Mouse (Mus musculus): Measurements from ENCODE around the gene Abi3. TPM values are rescaled to one million over a fixed set of nuclear protein-coding genes. Genes with fewer than 3 reads are reported as not detected.

The Abi3 gene
- polyA plus RNA-seq, 2 experiments, result 2.3 to 4.9 TPM

DNA sequence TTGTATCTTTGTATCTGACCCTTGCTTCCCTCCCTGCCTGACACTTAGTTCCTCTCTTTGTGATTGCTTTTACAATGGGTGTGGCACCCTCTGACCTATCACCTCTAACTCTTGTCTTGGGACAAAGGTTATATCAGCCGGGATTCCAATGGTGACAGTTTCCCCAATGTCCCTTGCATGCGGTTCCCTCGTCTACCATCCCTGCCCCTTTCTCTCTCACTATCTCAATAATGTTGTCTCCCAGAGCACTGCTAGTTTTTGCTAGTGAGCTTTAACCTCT lies 15.2 kb downstream of the Abi3 start:
- WGBS (ENCODE audit: insufficient replicate concordance), result 9% methylated on average over 3 of the region's 3 CpGs
- Histone ChIP-seq H3K36me3 (replicated peaks; ENCODE audit: control insufficient read depth, insufficient read depth, low read depth) (no peaks in the 10 kb centered on the region), H3K4me3 (ENCODE audit: insufficient read depth in 1 of 2, low read depth in 2 of 2, low read length in 2 of 2) (peak overlapping the region; percentile 29 to 33; a peak in 3 of 4 replicates), H3K4me1 (replicated peaks; ENCODE audit: control insufficient read depth in 2 of 2, insufficient read depth in 2 of 2, low read length in 1 of 2) (peaks cover 17 to 48% of the 10 kb centered on the region in 2 experiments), H3K27ac (peak overlapping the region; percentile 53), H3K9ac (replicated peaks) (peak overlapping the region; percentile 96), H3K9me3 (ENCODE audit: control insufficient read depth, low read length) (no peaks in the 10 kb centered on the region), H3K27me3 (ENCODE audit: control insufficient read depth, insufficient read depth, low read length) (peaks cover 44% of the 10 kb centered on the region), H3K4me2 (ENCODE audit: low read depth) (peak overlapping the region; percentile 61)
- DNase-seq (ENCODE audit: low read depth in 3 of 3, low spot score in 3 of 3), result no peak
- no peak for ATAC-seq (ENCODE audit: insufficient read depth)
- TF ChIP-seq CTCF (IDR thresholded peaks at IDR 0.05; ENCODE audit: low read depth) (no peak), EP300 (IDR thresholded peaks at IDR 0.05; ENCODE audit: low read depth) (no peak)

DNA sequence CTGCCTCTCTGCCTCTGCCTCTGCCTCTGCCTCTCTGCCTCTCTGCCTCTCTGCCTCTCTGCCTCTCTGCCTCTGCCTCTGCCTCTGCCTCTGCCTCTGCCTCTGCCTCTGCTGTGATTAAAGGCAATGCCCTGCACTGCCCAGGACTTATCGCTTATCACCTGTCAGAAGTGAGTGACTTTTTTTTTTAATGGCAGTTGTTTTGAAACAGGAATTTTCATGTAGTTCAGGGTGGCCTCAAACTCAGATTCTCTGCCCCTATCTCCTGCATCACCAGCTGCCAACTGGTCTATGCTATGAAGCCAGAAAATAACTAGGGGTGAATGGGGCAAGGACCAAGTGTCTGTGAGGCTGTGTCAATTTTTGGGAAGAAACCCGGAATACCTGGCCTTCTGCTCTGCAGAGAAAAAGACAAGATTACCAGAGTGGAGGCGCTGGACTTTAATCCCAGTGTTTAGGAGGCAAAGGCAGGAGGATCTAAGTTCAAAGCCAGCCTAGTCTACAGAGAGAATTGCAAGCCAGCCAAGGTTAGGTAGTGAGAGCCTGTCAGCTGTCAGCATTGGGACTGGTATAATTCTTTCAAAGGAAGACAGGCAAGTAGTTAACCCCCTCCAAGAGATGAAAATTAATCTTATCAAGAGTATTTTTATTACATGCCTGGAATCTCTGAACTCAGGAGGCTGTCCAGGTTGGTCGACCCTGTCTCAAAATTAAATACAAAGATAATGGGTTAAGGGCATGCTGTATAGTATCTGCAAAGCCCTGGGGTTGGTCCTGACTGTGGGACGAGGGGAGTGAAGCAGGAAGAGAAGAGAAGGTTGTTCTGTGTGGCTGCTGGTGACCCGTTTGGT lies 15.7 kb downstream of the Abi3 start:
- WGBS (ENCODE audit: insufficient replicate concordance), result 36% methylated on average over 6 of the region's 6 CpGs
- Histone ChIP-seq H3K4me3 (ENCODE audit: insufficient read depth in 1 of 2, low read depth in 2 of 2, low read length in 2 of 2) (peak overlapping the region; percentile 29 to 33), H3K4me1 (replicated peaks; ENCODE audit: control insufficient read depth in 2 of 2, insufficient read depth in 2 of 2, low read length in 1 of 2) (peaks cover 17 to 48% of the 10 kb centered on the region in 2 experiments), H3K27ac (peak overlapping the region; percentile 53), H3K27me3 (ENCODE audit: control insufficient read depth, insufficient read depth, low read length) (peaks cover 38% of the 10 kb centered on the region), H3K9me3 (ENCODE audit: control insufficient read depth, low read length) (no peaks in the 10 kb centered on the region), H3K9ac (replicated peaks) (peak overlapping the region; percentile 96), H3K4me2 (ENCODE audit: low read depth) (peak overlapping the region; percentile 61), H3K36me3 (replicated peaks; ENCODE audit: control insufficient read depth, insufficient read depth, low read depth) (no peaks in the 10 kb centered on the region)
- no peak for DNase-seq (ENCODE audit: low read depth in 3 of 3, low spot score in 3 of 3)
- TF ChIP-seq EP300 (IDR thresholded peaks at IDR 0.05; ENCODE audit: low read depth) (0 out of 2 replicates have a peak, but pooled peaks have one; percentile 39), CTCF (IDR thresholded peaks at IDR 0.05; ENCODE audit: low read depth) (no peak)
- no peak for ATAC-seq (ENCODE audit: insufficient read depth)

DNA sequence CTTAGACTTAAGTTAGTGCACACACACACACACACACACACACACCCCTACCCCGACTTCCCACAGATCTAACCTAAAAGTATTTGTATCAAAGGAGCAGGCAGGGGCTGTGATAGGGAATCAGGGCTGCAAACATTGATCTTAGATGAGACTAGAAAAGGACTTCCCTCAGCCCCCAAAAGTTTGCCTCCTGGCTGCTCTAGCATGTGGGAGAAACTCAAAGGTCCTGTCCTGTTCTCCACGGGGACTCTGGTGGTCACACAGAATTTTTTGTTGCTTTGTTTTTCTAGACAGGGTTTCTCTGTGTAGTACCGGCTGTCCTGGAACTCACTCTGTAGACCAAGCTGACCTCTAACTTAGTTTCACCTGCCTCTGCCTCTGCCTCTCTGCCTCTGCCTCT lies 16.7 kb downstream of the Abi3 start:
- DNase-seq (ENCODE audit: low read depth in 3 of 3, low spot score in 3 of 3) (no peak), ATAC-seq (ENCODE audit: insufficient read depth) (no peak)
- TF ChIP-seq EP300 (IDR thresholded peaks at IDR 0.05; ENCODE audit: low read depth), result no peak
- H3K4me1 ChIP-seq (replicated peaks; ENCODE audit: control insufficient read depth in 2 of 2, insufficient read depth in 2 of 2, low read length in 1 of 2), result peaks cover 18 to 46% of the 10 kb centered on the region in 2 experiments
- H3K4me2 ChIP-seq (ENCODE audit: low read depth), result peak overlapping the region; percentile 80
- H3K36me3 ChIP-seq (replicated peaks; ENCODE audit: control insufficient read depth, insufficient read depth, low read depth), result no peaks in the 10 kb centered on the region
- peak overlapping the region; percentile 53 for H3K27ac ChIP-seq
- H3K9ac ChIP-seq (replicated peaks), result peak overlapping the region; percentile 96
- H3K4me3 ChIP-seq (ENCODE audit: insufficient read depth in 1 of 2, low read depth in 2 of 2, low read length in 2 of 2), result peak overlapping the region; percentile 76 to 84
- H3K27me3 ChIP-seq (ENCODE audit: control insufficient read depth, insufficient read depth, low read length), result peaks cover 29% of the 10 kb centered on the region
- WGBS (ENCODE audit: insufficient replicate concordance), result 50% methylated on average over 3 of the region's 3 CpGs
- no peaks in the 10 kb centered on the region for H3K9me3 ChIP-seq (ENCODE audit: control insufficient read depth, low read length)

GRCm38 (mm10) chr11:95824877-95825243 lies 17.4 kb downstream of the Abi3 start:
- peak; percentile 0; the same call in 1 of the 2 replicates for ATAC-seq (ENCODE audit: insufficient read depth)
- Histone ChIP-seq H3K9ac (replicated peaks) (peak overlapping the region; percentile 96), H3K4me1 (replicated peaks; ENCODE audit: control insufficient read depth in 2 of 2, insufficient read depth in 2 of 2, low read length in 1 of 2) (peaks cover 22 to 46% of the 10 kb centered on the region in 2 experiments), H3K27me3 (ENCODE audit: control insufficient read depth, insufficient read depth, low read length) (peaks cover 21% of the 10 kb centered on the region), H3K9me3 (ENCODE audit: control insufficient read depth, low read length) (no peaks in the 10 kb centered on the region), H3K36me3 (replicated peaks; ENCODE audit: control insufficient read depth, insufficient read depth, low read depth) (no peaks in the 10 kb centered on the region), H3K27ac (peak overlapping the region; percentile 53), H3K4me3 (ENCODE audit: insufficient read depth in 1 of 2, low read depth in 2 of 2, low read length in 2 of 2) (peak overlapping the region; percentile 76 to 84), H3K4me2 (ENCODE audit: low read depth) (peak overlapping the region; percentile 80)
- 6% methylated on average over 11 of the region's 11 CpGs for WGBS (ENCODE audit: insufficient replicate concordance)
- DNase-seq (ENCODE audit: low read depth in 3 of 3, low spot score in 3 of 3), result no peak
- TF ChIP-seq CTCF (IDR thresholded peaks at IDR 0.05; ENCODE audit: low read depth) (no peak), EP300 (IDR thresholded peaks at IDR 0.05; ENCODE audit: low read depth) (no peak)

DNA sequence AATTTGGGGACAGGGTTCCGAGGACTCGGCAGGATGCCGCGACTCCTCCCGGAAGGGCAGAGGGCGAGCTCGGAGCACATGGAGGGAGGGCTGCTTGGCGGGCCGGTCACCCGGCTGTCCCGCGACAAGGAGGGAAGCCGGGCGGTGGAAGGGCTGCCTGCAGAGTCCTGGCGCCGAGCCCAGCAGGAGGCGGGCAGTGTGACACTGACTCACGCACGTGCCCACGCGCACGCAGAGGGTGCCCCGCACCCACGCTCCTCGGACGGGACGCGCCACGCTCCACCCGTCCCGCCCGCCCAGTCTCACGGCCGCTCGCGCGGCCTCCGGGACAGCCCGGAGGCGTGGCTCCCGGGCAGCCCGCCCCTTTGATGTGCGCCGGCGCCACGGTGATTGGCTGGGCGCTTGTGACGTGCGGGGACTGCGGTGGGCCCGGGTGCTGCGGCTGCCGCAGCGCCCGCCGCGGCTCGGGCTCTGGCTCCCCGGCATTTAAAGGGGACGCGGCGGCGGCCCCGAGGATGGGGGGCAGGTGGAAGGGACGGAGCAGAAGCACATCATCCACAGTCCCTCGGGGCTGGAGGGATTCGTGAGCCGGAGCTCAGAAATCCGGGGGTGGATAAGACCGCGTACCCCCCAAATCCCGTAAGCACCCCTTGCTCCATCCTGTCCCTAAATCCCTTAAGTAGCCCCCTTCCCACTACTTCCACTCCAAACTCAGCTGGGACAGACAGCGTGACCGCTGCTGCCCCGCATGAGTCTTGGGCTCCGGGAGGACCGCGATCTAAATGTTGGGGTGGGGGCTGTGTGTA lies 18.0 kb downstream of the Abi3 start, which contains the start of gene Phospho1:
Phospho1 (plus strand) TSS at position 429 of the 806 bp plus-strand sequence.
- Histone ChIP-seq H3K9ac (replicated peaks) (peak within 1 kb of the TSS; percentile 96), H3K27me3 (ENCODE audit: control insufficient read depth, insufficient read depth, low read length) (peaks cover 15% of the 10 kb centered on the region), H3K36me3 (replicated peaks; ENCODE audit: control insufficient read depth, insufficient read depth, low read depth) (no peaks in the 10 kb centered on the region), H3K4me1 (replicated peaks; ENCODE audit: control insufficient read depth in 2 of 2, insufficient read depth in 2 of 2, low read length in 1 of 2) (peaks cover 22 to 46% of the 10 kb centered on the region in 2 experiments), H3K4me2 (ENCODE audit: low read depth) (peak within 1 kb of the TSS; percentile 80), H3K9me3 (ENCODE audit: control insufficient read depth, low read length) (no peaks in the 10 kb centered on the region), H3K27ac (peak within 1 kb of the TSS; percentile 53), H3K4me3 (ENCODE audit: insufficient read depth in 1 of 2, low read depth in 2 of 2, low read length in 2 of 2) (peak within 1 kb of the TSS; percentile 76 to 84)
- DNase-seq (ENCODE audit: low read depth in 3 of 3, low spot score in 3 of 3) (peak; percentile 79 to 86 (median 82)), ATAC-seq (ENCODE audit: insufficient read depth) (peak; percentile 94)
- TF ChIP-seq CTCF (IDR thresholded peaks at IDR 0.05; ENCODE audit: low read depth) (peak; percentile 22; the same call in 1 of the 2 replicates), EP300 (IDR thresholded peaks at IDR 0.05; ENCODE audit: low read depth) (no peak)
- WGBS (ENCODE audit: insufficient replicate concordance), result under 1% methylated on average over 70 of the region's 78 CpGs

All from liver, embryonic 14.5 days (tissue).